Mouse (Mus musculus) G1E (cell line): ENCODE results near the gene Hpcal1.
"Not testable (repeated sequence)": the region's sequence is repeated elsewhere in the genome, so short reads cannot be mapped to it uniquely, and the experiment has no call there.

Experiments
- CTCF ChIP-seq: IDR thresholded peaks from 2 replicates; pipeline ENCODE4 v1.5.1; 2012; ENCODE audit warnings: low read depth, low read length, inconsistent platforms, mixed read lengths
- GATA1 ChIP-seq: IDR thresholded peaks from 2 replicates; pipeline ENCODE4 v1.6.1; 2012; ENCODE audit warnings: borderline replicate concordance, low read length, inconsistent platforms, mixed read lengths

- not testable (repeated sequence) for TF ChIP-seq CTCF, GATA1
Observed at GRCm38 (mm10) chr12:17835279-17835678, 144.6 kb downstream of the Hpcal1 start.
